Mouse (Mus musculus) forebrain, embryonic 10.5 days (tissue): ENCODE results near the gene Cmtm3. TPM values are rescaled to one million over a fixed set of nuclear protein-coding genes. Genes with fewer than 3 reads are reported as not detected.

Experiments used
- DNase-seq: peaks from one replicate; pipeline ENCODE4 v3.0.0-alpha.2; 2017; ENCODE audit warnings: low spot score; ENCODE audit errors: extremely low spot score
- H3K27ac ChIP-seq: fragments of 300-500 bp; sonication (generic); 2 replicates; pipeline ENCODE4 v1.5.1; 2016; ENCODE audit warnings: mild to moderate bottlenecking
- H3K27me3 ChIP-seq: fragments of 300-500 bp; sonication (generic); 2 replicates; pipeline ENCODE4 v1.6.1; 2016; ENCODE audit warnings: mild to moderate bottlenecking; ENCODE audit not compliant: poor library complexity, severe bottlenecking
- H3K36me3 ChIP-seq: fragments of 300-500 bp; sonication (generic); replicated peaks from 2 replicates; pipeline ENCODE4 v1.6.1; 2016; ENCODE audit warnings: mild to moderate bottlenecking, moderate library complexity
- H3K4me1 ChIP-seq: fragments of 300-500 bp; sonication (generic); 2 replicates; pipeline ENCODE4 v1.6.1; 2016
- H3K4me3 ChIP-seq: fragments of 300-500 bp; sonication (generic); 2 replicates; pipeline ENCODE4 v1.5.1; 2016; ENCODE audit warnings: mild to moderate bottlenecking, moderate library complexity
- H3K9me3 ChIP-seq: fragments of 300-500 bp; sonication (generic); 2 replicates; pipeline ENCODE4 v1.6.1; 2016; ENCODE audit warnings: mild to moderate bottlenecking, moderate library complexity
- WGBS: fragments of 180-500 bp; shearing (Covaris S2); methylation state at CpG from one replicate; pipeline ENCODE4 v1.1.7; 2016; 5-methylcytosine and 5-hydroxymethylcytosine counted together
- polyA plus RNA-seq: library from polyadenylated mRNA; unstranded; fragments of >200 nt; fragmentation: Nextera tagmentation; extraction: Ambion mirVana; gene quantifications from 2 replicates; pipeline ENCODE4 v1.2.1, GENCODE M21; 2016

Gene Cmtm3
- polyA plus RNA-seq, 1 experiment from 2014 or later: 68.5 TPM

DNA sequence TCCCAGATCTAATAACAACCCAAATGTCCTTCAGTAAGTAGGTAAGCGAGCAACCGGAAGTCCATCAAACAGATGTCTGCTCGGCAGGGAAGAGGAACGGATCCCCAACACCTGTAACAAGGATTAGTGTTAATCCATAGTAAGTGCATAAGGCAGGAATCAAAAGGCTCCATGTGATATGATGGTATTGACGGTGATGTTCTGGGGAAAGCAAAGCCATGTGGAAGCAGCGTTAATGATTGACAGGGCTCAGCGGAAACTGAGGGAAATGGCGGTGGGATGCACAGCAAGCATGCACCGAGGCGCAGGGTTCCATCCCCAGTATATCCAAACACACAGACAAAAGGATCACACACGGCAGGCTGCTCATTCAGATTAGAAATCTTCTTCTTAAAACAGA, 35.1 kb downstream of the Cmtm3 start:
- no peak for DNase-seq
- Histone ChIP-seq H3K27me3 (no peaks in the 10 kb centered on the region), H3K4me1 (peaks cover 43% of the 10 kb centered on the region), H3K9me3 (no peaks in the 10 kb centered on the region), H3K4me3 (no peak overlapping the region), H3K36me3 (peaks cover 2% of the 10 kb centered on the region; the same call in 1 of the 2 replicates), H3K27ac (no peak overlapping the region)
- WGBS: 83% methylated on average over 11 of the region's 11 CpGs

DNA sequence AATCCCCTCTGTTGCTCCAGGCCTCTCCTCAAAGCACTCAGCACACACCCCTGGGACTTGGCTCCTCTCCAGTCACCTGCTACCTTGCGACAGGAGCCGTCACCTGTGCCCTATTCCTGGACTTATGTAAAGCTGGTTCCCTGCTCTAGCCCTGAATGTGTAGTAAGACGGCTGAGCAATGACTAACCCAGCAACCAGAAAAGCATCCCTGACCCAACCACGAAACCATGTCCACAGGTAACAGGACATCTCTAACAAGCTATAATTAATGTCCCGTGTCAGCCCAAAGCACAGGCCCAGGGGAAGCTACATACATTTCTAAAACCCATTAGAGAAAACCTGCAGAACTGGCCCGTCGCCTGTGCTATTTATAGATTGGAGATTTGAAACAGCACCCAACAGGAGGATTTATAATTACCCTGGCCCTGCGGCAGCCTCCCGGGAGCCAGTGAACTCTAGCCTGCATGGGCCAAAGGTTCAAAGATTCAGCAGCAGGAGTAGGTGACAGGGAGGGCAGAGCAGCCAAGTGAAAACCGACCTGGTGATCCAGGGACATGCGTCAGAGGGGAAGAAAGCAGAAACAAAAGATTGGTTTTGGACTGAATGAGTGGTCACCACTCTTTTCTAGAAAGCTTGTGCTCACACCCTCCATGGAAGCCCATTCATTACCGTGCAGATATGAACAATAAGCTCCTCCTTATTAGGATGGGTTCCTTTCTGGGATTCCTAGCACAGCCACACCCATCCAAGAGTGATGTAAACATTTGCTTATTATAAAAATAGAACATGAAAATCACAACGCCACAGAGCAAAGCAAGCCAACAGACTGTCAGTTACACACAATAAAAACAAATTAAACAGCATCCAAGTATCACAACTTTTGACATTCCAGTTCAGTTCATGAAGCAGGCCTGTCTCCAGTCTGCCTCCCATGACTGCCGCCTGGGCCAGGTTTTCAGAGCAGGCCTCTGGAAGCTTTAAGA, 35.9 kb downstream of the Cmtm3 start:
- no peak for DNase-seq
- H3K4me1 ChIP-seq: peaks cover 43% of the 10 kb centered on the region
- whole genome bisulfite sequencing: 53% methylated on average over 14 of the region's 14 CpGs

DNA sequence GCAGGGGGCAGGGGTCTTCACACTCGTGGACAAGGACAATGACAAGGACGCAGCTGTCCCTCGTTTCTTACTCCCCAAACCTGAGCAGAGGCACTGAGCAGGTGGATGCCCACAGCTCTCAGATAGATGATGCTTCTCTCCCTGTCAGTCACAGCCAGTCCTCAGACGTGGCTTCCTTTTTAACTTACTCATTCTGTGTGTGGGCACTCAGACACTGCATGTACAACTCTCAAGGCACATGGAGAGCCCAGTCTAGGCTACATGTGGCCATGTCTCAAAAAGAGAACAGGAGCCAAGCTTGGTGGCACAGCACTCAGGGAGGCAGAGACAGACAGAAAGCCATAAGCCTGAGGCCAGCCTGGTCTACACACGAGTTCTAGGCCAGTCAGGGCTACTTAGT, 36.7 kb downstream of the Cmtm3 start:
- Histone ChIP-seq H3K27me3 (no peaks in the 10 kb centered on the region), H3K27ac (0 out of 2 replicates have a peak overlapping the region, but pooled peaks have one; percentile 62), H3K9me3 (no peaks in the 10 kb centered on the region), H3K36me3 (peaks cover 2% of the 10 kb centered on the region; the same call in 1 of the 2 replicates), H3K4me3 (no peak overlapping the region), H3K4me1 (peaks cover 43% of the 10 kb centered on the region)
- no peak for DNase-seq
- 60% methylated on average over 5 of the region's 5 CpGs for WGBS

More for the DNA sequence above, 35.9 kb downstream of the Cmtm3 start:
- Histone ChIP-seq H3K27ac (peak overlapping the region; percentile 62; the same call in 1 of the 2 replicates), H3K36me3 (peaks cover 2% of the 10 kb centered on the region; the same call in 1 of the 2 replicates), H3K4me3 (no peak overlapping the region), H3K27me3 (no peaks in the 10 kb centered on the region), H3K9me3 (no peaks in the 10 kb centered on the region)

DNA sequence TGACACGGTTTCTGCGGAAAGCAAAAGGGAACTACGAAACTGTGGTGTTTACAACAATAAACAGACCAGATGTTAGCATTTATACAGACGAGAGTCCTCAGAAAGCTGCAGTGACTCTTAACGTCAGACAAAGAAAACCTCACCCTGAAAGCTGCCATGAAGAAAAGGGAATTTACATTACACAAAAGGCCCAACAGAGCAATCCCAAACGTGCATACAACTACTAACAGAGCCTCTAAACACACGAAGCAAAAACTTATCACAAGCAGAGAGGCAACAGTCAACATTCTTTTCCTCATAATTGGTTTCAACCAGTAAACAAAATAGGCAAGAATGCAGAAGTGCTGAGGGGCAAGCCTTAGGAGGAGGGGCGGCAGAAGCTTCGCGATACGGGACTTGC, 37.5 kb downstream of the Cmtm3 start:
- no peak for DNase-seq
- Histone ChIP-seq H3K36me3 (no peaks in the 10 kb centered on the region; the same call in 1 of the 2 replicates), H3K27me3 (no peaks in the 10 kb centered on the region), H3K4me3 (no peak overlapping the region), H3K4me1 (peaks cover 50% of the 10 kb centered on the region), H3K9me3 (no peaks in the 10 kb centered on the region), H3K27ac (no peak overlapping the region)
- WGBS: 52% methylated on average over 11 of the region's 11 CpGs

DNA sequence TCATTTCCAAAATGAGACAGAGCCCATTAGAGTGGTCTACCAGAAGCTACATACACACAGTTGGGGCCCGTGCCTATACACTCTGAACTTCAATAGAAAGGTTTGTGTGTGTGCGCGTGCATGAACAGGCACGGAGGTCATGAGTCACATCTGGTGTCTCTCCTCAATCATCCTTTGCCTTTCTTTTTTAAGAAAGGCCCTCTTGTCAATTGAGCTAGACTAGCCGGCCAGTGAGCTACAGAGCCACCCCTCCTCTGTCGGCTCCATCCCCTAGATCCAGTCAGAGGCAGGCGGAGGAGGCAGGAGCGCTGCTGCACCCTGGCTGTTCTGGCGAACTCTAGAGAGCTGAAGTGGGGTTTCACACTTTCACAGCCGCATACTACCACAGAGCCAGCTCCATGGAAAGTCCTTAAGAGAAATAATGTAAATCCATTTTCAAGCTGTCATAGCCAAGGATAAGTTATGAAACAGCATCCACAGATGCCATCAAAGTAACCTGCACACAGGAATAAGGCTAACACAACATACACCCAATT, 40.2 kb downstream of the Cmtm3 start:
- Histone ChIP-seq H3K27ac (no peak overlapping the region), H3K9me3 (no peaks in the 10 kb centered on the region), H3K36me3 (no peaks in the 10 kb centered on the region), H3K4me1 (peaks cover 70% of the 10 kb centered on the region), H3K27me3 (no peaks in the 10 kb centered on the region), H3K4me3 (no peak overlapping the region)
- no peak for DNase-seq
- 55% methylated on average over 10 of the region's 10 CpGs for WGBS

DNA sequence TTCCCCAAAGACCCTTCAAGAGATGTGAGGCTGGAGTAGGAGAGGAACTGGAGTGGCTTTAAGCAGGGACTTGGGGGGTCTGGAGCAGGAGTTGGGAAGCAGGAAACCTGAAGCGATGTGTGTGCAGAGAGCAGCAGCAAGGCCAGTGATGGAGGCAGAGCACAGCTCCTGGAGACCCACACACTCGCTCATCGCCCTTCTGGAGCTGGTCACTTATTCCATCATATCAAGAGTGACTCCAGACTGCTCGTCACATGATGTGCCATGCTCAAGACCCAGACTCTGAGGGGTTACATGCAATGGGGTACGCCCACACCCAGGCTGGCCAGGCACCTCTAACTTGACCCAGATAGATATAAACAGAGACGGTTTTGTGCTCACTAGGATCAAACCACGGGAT, 41.1 kb downstream of the Cmtm3 start:
- Histone ChIP-seq H3K9me3 (no peaks in the 10 kb centered on the region), H3K27me3 (no peaks in the 10 kb centered on the region), H3K36me3 (no peaks in the 10 kb centered on the region), H3K4me1 (peaks cover 65% of the 10 kb centered on the region), H3K27ac (no peak overlapping the region), H3K4me3 (no peak overlapping the region)
- DNase-seq: no peak
- 92% methylated on average over 7 of the region's 7 CpGs for WGBS

DNA sequence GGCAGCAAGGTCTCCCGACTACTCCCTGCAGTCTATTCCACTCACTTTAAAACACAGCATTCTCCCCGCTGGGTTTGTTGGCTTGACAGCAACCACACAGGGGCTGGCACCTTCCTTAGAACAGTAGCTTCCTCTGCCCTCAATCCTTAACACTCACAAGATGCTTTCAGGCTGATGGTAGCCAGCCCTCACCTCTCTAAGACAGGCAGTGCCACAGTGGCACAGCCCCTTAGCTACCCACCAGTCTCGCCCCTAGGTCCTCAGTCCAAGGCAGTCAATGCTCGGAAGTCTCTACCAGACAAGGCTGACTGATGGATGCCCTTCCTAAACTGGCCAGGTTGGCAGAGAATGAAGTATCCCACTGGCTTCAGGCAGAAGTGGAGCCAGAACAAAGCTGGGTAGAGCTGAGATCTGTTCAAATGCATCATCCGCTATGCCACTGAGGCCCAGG, 41.8 kb downstream of the Cmtm3 start:
- peaks cover 65% of the 10 kb centered on the region for H3K4me1 ChIP-seq
- WGBS: 82% methylated on average over 5 of the region's 5 CpGs
- no peaks in the 10 kb centered on the region for H3K9me3 ChIP-seq
- no peak overlapping the region for H3K4me3 ChIP-seq
- H3K27me3 ChIP-seq: no peaks in the 10 kb centered on the region
- DNase-seq: no peak
- H3K27ac ChIP-seq: no peak overlapping the region
- no peaks in the 10 kb centered on the region for H3K36me3 ChIP-seq

DNA sequence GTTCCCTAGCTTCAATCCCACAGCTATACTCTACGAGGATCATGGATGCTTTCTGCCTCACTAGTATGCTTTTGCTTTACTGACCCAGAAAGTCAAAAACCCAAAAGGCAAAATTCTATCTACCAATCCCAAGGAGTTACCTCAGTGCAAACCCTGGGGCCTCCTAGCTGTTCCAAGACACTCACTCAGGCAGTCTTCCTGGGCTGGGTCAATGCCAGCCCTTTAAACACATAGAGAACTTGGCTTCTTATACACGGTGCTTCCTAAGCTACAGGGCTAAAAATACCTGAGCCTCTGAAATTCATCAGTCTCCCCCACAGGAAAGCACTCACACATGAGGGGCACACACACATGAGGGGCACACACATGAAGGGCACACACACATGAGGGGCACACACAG, 44.1 kb downstream of the Cmtm3 start:
- 94% methylated on average over 2 of the region's 2 CpGs for WGBS
- DNase-seq: no peak
- H3K4me1 ChIP-seq: peaks cover 73% of the 10 kb centered on the region
- no peaks in the 10 kb centered on the region for H3K27me3 ChIP-seq
- H3K4me3 ChIP-seq: no peak overlapping the region
- no peak overlapping the region for H3K27ac ChIP-seq
- H3K36me3 ChIP-seq: no peaks in the 10 kb centered on the region
- no peaks in the 10 kb centered on the region for H3K9me3 ChIP-seq

DNA sequence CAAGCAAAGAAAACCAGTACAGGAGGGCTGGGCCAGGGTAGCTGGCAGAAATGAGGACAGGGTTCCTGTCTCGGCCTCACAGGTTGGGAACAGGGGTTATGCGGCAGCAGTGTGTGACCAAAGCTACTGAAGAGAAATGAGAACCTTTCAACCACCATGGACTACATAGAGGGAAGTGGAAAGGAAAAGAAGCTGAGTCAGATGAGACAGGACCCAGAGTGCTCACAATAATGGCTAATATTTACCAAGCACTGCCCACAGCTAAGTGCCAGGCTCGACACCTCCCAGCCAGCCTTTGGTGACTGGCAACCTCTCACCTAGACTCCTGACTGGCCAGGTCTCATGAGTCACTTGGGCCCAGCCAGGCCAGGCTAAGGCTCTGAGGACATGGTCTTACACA, 44.8 kb downstream of the Cmtm3 start:
- peaks cover 73% of the 10 kb centered on the region for H3K4me1 ChIP-seq
- H3K36me3 ChIP-seq: no peaks in the 10 kb centered on the region
- DNase-seq: no peak
- no peak overlapping the region for H3K27ac ChIP-seq
- no peaks in the 10 kb centered on the region for H3K27me3 ChIP-seq
- 73% methylated on average over 3 of the region's 3 CpGs for WGBS
- H3K4me3 ChIP-seq: no peak overlapping the region
- no peaks in the 10 kb centered on the region for H3K9me3 ChIP-seq

DNA sequence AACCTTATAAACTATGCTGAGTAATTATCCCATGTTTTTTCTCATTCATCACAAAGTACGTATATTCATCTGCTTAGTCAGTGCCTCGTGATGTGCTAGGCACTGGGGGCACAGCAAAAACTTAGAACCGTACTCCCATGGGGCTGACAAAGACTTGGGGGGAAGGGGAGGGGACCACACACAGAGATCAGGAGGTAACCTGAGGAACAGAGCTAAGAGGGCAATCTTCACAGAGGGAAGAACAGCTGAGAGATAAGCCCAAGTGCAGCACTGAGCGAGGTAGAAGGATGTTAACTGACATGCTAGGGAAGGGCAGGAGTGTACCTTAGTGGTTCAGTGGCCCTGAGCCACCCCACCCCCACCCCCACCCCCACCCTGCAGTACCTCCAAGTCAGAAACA, 47.5 kb downstream of the Cmtm3 start:
- Histone ChIP-seq H3K36me3 (no peaks in the 10 kb centered on the region), H3K27me3 (no peaks in the 10 kb centered on the region), H3K4me1 (peaks cover 59% of the 10 kb centered on the region), H3K4me3 (no peak overlapping the region), H3K27ac (0 out of 2 replicates have a peak overlapping the region, but pooled peaks have one; percentile 22), H3K9me3 (no peaks in the 10 kb centered on the region)
- 23% methylated on average over 4 of the region's 4 CpGs for WGBS
- DNase-seq: no peak

DNA sequence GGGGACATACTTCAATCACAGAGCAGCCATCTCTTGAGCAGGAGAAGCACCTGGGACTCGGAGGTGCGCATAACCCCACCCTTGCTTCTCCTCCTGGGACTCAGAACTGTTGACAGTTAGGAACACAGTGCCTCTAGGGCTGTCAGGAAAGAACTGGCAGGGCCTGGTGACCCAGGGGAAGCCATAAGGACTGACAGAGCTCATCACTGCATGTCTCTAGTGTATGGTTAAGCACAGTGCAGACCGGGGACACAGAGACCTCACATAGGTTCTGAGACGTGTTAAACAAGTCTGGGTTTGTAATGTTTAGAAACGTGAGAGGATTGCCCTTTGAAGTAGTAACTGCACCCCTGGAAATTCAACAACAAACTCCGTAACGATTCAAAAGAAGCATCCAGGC, 48.3 kb downstream of the Cmtm3 start:
- Histone ChIP-seq H3K4me3 (no peak overlapping the region), H3K9me3 (no peaks in the 10 kb centered on the region), H3K4me1 (peaks cover 51% of the 10 kb centered on the region), H3K27me3 (no peaks in the 10 kb centered on the region), H3K27ac (no peak overlapping the region), H3K36me3 (0 out of 2 replicates have a peak, but pooled peaks cover 4% of the 10 kb centered on the region)
- WGBS: 69% methylated on average over 7 of the region's 7 CpGs
- no peak for DNase-seq

DNA sequence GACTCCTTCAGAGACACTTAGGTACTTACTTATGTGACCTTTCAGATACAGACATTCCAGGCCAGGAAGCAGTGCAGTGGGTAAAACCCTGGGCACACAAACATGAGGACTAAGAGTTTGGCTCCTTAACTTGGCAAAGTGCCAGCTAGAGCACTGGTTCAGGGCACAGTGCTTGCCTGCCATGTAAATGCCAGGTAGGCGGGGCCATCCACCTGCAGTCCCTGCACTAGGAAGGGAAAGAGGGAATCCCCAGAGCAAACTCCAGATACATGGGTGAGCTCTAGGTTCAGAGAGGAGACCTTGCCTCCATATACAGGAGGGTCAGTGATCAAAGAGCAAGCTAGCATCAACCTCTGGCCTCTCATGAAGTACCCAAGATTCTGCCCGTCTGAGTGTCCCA, 48.8 kb downstream of the Cmtm3 start:
- DNase-seq: no peak
- Histone ChIP-seq H3K27me3 (no peaks in the 10 kb centered on the region), H3K36me3 (0 out of 2 replicates have a peak, but pooled peaks cover 4% of the 10 kb centered on the region), H3K4me1 (peaks cover 46% of the 10 kb centered on the region), H3K27ac (no peak overlapping the region), H3K9me3 (no peaks in the 10 kb centered on the region), H3K4me3 (no peak overlapping the region)
- 92% methylated on average over 2 of the region's 2 CpGs for WGBS

DNA sequence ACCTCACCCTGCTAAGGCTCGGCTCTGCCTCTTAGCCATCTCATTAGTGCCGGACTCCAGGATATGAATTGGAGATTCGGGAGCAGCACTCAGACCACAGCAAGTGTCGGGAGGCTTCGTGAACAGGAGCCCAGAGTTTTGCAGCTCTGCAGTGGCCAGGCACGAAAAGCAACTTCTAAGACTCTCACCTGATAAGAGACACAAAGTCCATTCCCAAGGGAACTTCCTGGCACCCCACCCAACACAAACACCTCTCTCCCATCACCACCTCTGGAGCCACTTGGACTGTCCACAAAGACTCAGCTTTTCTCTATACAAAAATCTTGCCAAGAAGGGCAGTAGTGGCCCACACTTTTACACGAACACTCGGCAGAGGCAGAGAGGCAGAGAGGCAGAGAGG, 51.0 kb downstream of the Cmtm3 start:
- Histone ChIP-seq H3K27ac (no peak overlapping the region), H3K36me3 (0 out of 2 replicates have a peak, but pooled peaks cover 4% of the 10 kb centered on the region), H3K4me3 (no peak overlapping the region), H3K9me3 (no peaks in the 10 kb centered on the region), H3K27me3 (no peaks in the 10 kb centered on the region), H3K4me1 (peaks cover 49% of the 10 kb centered on the region)
- no peak for DNase-seq
- WGBS: 89% methylated on average over 8 of the region's 8 CpGs
